Mouse (Mus musculus) kidney, adult 2 months (tissue): ENCODE results near the gene Rem2.

ENCODE experiments used
- CTCF ChIP-seq: fragments of 200-500 bp; conservative IDR thresholded peaks from 2 replicates; pipeline ENCODE4 v1.5.1; 2011; ENCODE audit warnings: low read depth, mild to moderate bottlenecking, control low read depth, low read length, moderate library complexity, mixed read lengths; ENCODE audit not compliant: insufficient read depth, insufficient read length
- POLR2A ChIP-seq: fragments of 200-500 bp; IDR thresholded peaks from one replicate; pipeline ENCODE4 v1.6.1; 2011; ENCODE audit warnings: low read depth, low read length, control low read depth

GRCm38 (mm10) chr14:54439610-54440009, 36.3 kb upstream of the Rem2 start:
- TF ChIP-seq CTCF: no peak
- TF ChIP-seq POLR2A: no peak
